Mouse (Mus musculus): ENCODE measurements around the gene Tspan32.

Tspan32 gene

GRCm38 (mm10) chr7:143007599-143008369 is 2.9 kb downstream of the Tspan32 start:
- DNase-seq (ENCODE audit: low read depth, low spot score), result peak; percentile 94

GRCm38 (mm10) chr7:143008370-143008926 is 3.6 kb downstream of the Tspan32 start:
- peak; percentile 81 for DNase-seq (ENCODE audit: low read depth, low spot score)

DNA sequence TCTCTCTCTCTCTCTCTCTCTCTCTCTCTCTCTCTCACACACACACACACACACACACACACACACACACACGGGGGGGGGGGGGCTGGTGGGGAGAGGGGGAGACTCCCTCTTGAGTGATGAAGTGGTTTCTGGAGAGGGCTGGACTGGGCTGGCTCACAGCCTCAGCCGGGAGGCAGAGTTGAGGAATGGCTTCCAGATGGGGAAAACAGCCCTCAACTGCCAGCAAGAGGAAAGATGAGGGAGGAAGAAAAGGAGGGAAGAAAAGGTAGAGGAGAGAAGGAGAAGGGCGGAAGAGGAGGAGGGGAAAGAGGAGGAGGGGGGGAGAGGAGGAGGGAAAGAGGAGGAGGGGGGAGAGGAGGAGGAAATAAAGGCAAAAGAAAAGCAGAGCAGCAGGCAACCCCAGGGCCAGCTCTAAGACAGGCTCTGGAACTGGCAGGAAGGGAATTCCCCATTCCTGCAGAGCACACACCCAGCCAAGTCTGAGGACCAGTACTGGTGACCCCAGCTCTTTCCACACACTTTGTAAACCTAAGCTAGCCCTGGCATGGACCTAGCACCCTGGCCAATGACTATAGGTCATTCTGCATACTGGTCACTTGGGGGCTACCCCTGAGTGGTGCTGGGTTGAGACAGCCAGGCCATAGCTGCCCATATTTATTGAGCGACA is 4.3 kb downstream of the Tspan32 start:
- peak; percentile 81 for DNase-seq (ENCODE audit: low read depth, low spot score)

DNA sequence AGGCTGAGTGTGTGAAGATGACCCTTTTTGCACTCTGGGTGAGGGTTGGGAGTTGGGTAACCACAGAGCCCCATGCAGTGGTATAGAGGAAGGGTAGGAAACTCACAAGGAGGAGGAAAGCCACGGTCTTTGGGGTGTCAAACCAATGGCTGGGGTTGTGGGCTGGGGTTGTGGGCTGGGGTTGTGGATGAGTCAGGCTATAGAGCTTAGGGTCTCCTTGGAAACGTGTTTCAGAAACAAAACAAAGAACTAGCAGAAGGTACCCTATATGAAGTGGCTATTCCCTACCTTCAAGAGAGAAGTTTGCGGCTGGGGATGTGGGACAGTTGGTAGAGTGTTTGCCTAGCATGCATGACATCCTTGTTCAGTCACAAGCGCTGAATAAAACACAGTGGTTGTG is 5.2 kb downstream of the Tspan32 start:
- DNase-seq (ENCODE audit: low read depth, low spot score), result peak; percentile 30

GRCm38 (mm10) chr7:143011226-143011625 is 6.4 kb downstream of the Tspan32 start:
- DNase-seq (ENCODE audit: low read depth, low spot score), result no peak

GRCm38 (mm10) chr7:143012230-143012875 is 7.5 kb downstream of the Tspan32 start:
- no peak for DNase-seq (ENCODE audit: low read depth, low spot score)

DNA sequence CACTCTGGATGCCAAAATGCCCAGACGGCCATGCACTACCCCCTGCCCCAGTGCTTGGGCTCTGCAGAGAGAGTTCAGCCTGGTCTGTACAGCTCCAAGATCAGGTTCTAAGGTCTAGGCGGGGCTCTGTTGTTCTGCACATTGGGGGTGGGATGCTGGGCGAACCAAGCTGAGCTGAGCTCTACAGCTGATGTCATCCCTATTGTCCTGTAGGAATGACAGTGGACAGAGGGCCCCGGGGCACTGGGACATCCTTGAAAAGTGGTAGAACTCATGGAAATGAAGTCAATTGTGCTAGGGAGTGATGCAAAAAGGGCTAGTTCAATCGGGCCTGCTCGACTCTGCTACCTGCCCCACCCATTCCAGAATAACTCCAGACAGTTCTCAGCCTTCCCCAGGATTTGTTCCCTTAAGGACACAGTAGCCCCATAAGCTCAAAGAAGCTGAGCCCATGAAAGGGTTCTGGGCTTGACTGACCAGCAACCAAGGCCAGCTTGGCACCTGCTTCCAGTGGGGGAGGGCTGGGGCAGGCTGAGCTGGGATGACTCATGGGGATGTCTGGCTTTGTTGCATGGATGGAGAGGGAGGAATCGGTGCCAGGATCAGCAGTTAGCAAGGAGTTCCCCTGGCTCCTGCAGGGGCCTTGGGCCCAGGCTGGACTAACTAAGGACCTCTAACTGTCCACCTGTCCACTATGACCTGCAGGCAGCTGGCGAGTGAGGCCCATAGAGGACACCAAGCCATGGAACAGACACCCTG is 8.8 kb downstream of the Tspan32 start:
- peak; percentile 88 for DNase-seq (ENCODE audit: low read depth, low spot score)

- DNase-seq (ENCODE audit: low read depth, low spot score), result peak; percentile 61
Measured at GRCm38 (mm10) chr7:143014862-143015659, 10.2 kb downstream of the Tspan32 start.

GRCm38 (mm10) chr7:143015755-143016423 is 11.0 kb downstream of the Tspan32 start:
- peak; percentile 87 for DNase-seq (ENCODE audit: low read depth, low spot score)

DNA sequence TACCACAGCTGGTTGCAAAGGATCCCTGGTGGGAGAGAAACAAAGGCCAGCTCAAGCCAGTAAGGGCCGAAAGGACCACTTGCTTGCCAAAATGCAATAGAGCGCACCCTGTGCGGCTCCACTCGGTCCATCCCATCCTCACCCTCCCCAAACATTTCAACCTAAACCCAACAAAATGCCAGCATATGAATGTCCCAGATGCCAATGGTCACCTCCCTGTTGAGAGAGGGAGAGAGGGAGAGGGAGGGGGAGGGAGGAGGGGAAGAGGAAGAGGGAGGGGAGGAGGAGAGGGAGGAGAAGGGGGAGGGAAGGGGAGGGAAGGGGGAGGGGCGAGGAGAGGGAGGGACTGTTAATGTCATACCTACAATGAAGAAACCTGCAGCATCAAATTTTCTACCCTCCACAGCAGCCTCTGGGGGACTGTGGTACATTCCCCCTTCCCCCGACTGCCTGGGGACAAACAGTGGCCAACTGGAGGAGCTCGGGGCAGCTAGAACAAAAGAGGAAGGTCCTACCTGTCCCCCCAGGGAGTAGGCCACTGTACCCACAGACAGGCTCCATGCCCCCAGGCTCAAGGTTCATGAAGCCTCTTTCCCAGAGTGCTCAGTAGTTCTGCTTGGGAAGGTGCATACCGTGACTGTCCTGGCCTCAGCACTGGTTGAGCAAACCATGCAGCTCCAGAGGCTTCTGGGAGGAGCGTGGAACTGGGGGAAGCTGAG is 11.7 kb downstream of the Tspan32 start:
- DNase-seq (ENCODE audit: low read depth, low spot score), result peak; percentile 14

GRCm38 (mm10) chr7:143017181-143017580 is 12.3 kb downstream of the Tspan32 start:
- DNase-seq (ENCODE audit: low read depth, low spot score), result no peak

DNA sequence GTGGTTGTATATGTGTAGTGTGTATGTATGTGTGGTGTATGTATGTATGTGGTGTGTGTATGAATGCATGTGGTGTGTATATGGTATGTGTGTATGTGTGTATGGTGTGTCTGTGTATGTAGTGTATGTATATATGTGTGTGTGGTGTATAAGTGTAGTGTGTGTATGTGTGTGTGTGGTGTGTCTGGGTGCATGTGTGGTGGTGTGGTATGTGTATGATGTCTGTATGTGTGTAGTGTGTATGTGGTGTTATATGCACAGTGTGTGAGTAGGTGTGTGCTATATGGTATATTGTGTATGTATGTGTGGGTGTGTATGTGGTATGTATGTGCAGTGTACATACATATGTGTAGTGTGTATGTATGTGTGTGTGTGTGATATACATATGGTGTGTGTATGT is 15.2 kb downstream of the Tspan32 start:
- no peak for DNase-seq (ENCODE audit: low read depth, low spot score)

DNA sequence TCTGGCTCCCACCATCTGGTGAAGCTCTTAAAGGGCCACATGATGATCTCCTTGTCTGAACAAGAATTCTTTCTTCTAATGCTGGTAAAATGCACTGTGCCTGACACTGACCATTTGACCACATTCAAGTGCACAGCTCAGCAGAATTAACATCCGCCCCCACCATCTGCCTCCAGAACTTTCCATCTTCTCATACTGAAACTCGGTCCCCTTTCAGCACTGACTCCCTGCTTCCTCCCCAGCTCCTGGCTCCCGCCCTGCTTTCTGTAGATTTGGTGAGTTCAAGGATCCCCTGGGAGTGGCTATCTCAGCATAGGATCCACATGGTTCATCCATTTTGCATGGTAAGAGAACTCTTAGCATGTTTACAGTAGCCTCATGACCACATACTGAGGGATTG is 15.9 kb downstream of the Tspan32 start:
- no peak for DNase-seq (ENCODE audit: low read depth, low spot score)

GRCm38 (mm10) chr7:143021356-143022164 is 16.7 kb downstream of the Tspan32 start:
- DNase-seq (ENCODE audit: low read depth, low spot score), result peak; percentile 82

- DNase-seq (ENCODE audit: low read depth, low spot score), result no peak
Measured at GRCm38 (mm10) chr7:143023499-143023898, 18.7 kb downstream of the Tspan32 start.

- DNase-seq (ENCODE audit: low read depth, low spot score), result no peak
Measured at GRCm38 (mm10) chr7:143024293-143024692, 19.4 kb downstream of the Tspan32 start.

- peak; percentile 58 for DNase-seq (ENCODE audit: low read depth, low spot score)
Measured at GRCm38 (mm10) chr7:143025496-143025895, 20.6 kb downstream of the Tspan32 start.

DNA sequence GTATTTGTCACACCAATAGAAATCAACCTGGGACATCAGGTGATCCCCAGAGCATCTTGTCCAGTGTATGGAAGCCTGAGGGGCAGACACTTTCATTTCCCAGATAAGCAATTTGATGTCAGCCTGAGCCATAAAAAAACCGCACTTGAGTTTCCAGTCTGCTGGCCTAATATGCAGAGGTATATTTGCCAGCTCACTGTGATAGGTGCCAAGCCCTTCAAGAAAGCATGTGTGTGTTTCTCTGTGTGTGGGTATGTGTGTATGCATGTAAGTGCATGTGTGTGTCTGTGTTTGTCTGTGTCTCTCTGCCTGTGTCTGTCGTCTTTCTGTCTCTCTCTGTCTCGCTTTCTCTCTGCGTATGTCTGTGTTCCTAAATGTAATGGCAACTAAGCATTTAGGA is 22.4 kb downstream of the Tspan32 start:
- DNase-seq (ENCODE audit: low read depth, low spot score), result no peak

DNA sequence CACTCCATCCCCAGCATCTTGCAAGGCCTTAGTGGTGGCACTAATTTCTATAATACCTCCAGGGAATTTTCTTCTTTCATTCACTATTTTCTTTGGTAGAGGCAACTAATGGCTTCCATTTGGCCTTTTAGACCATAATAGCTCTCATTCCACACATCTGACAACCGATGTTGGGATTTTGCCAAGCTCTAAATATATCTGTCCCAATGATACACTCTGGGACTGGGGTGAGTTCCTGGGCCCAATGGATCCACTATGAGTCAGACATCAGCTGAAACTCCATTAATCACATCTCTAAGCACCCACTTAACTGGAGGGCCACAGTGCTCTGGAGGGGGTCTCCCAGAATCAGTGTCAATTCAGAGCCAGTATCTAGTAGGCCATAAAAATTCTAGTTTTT is 27.0 kb downstream of the Tspan32 start:
- peak; percentile 85 for DNase-seq (ENCODE audit: low read depth, low spot score)
